Mouse (Mus musculus) MEL (cell line): ENCODE measurements around the gene Tipin.

Source experiments
- CHD2 ChIP-seq: IDR thresholded peaks from 2 replicates; pipeline ENCODE4 v1.6.1; 2011; ENCODE audit warnings: low read length, improper control_type of control experiment
- CTCF ChIP-seq, 3 experiments: IDR thresholded peaks in 2 of 3; conservative IDR thresholded peaks in 1 of 3; 2 replicates each; pipeline ENCODE4 v1.5.1; 2011 to 2012; ENCODE audit warnings: low read length in 3 of 3, low read depth in 2 of 3, mild to moderate bottlenecking in 2 of 3, improper control_type of control experiment in 1 of 3, inconsistent platforms in 1 of 3, mixed read lengths in 1 of 3, moderate library complexity in 1 of 3; ENCODE audit not compliant: control insufficient read depth in 1 of 3, insufficient read depth in 1 of 3, poor library complexity in 1 of 3, severe bottlenecking in 1 of 3
- E2F4 ChIP-seq: IDR thresholded peaks from 2 replicates; pipeline ENCODE4 v1.6.1; 2011; ENCODE audit warnings: low read depth, low read length, improper control_type of control experiment, borderline replicate concordance
- EP300 ChIP-seq, 2 experiments: IDR thresholded peaks; 2 replicates each; pipeline ENCODE4 v1.6.1; 2011; ENCODE audit warnings: improper control_type of control experiment in 2 of 2, low read length in 2 of 2, low read depth in 1 of 2, mild to moderate bottlenecking in 1 of 2
- POLR2A ChIP-seq, 2 experiments: IDR thresholded peaks; 2 replicates each; pipeline ENCODE4 v1.6.1; 2011 to 2012; ENCODE audit warnings: low read length in 2 of 2, mild to moderate bottlenecking in 2 of 2, control low read depth in 1 of 2, improper control_type of control experiment in 1 of 2, low read depth in 1 of 2, moderate library complexity in 1 of 2; ENCODE audit not compliant: control insufficient read depth in 1 of 2, insufficient read depth in 1 of 2, poor library complexity in 1 of 2
- ZMIZ1 ChIP-seq: IDR thresholded peaks from 2 replicates; pipeline ENCODE4 v1.6.1; 2012; ENCODE audit warnings: low read depth, mild to moderate bottlenecking, inconsistent platforms, low read length, improper control_type of control experiment, moderate library complexity
- ZNF384 ChIP-seq: IDR thresholded peaks from 2 replicates; pipeline ENCODE4 v1.6.1; 2012; ENCODE audit warnings: low read depth, mild to moderate bottlenecking, inconsistent platforms, low read length, improper control_type of control experiment

GRCm38 (mm10) chr9:64236056-64236455 is 45.3 kb upstream of the Tipin start:
- TF ChIP-seq EP300 (IDR thresholded peaks at IDR 0.05; ENCODE audit: low read depth in 1 of 2, low read length in 2 of 2), result no peak
- no peak for TF ChIP-seq POLR2A (IDR thresholded peaks at IDR 0.05; ENCODE audit: control insufficient read depth in 1 of 2, insufficient read depth in 1 of 2, low read depth in 1 of 2, low read length in 2 of 2, poor library complexity in 1 of 2)
- no peak for TF ChIP-seq CTCF (IDR thresholded peaks at IDR 0.05 in 2 of 3, conservative IDR thresholded peaks at IDR 0.05 in 1 of 3; ENCODE audit: control insufficient read depth in 1 of 3, insufficient read depth in 1 of 3, low read depth in 2 of 3, low read length in 3 of 3, poor library complexity in 1 of 3, severe bottlenecking in 1 of 3)
- TF ChIP-seq CHD2, result no peak
- no peak for TF ChIP-seq ZNF384
- no peak for TF ChIP-seq E2F4
- no peak for TF ChIP-seq ZMIZ1
